Mouse (Mus musculus): ENCODE data around the gene Gpc5. TPM values are rescaled to one million over a fixed set of nuclear protein-coding genes. Genes with fewer than 3 reads are reported as not detected.

Gene Gpc5
- polyA plus RNA-seq, 1 experiment from 2014 or later, result 1.9 TPM

DNA sequence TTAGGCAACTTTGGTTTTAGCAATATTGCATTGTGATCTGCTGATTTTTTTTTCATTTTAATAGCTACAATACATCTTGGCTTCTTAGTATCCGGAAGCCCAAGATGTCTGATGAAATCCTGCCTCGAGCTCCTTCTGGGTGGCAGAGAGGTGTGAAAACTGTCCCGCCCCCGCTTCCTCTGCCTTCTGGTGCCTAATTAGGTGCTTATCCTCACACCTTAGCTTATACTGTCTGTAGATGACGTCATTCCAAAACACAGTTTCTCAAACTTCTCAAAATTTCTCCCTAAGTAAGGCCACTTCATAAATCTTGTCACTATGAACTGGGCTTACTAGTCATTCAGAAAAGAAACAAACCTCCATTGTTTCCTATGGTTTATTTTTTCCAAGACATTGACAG, 668.2 kb downstream of the Gpc5 start:
- H3K36me3 ChIP-seq (ENCODE audit: control insufficient read depth, insufficient read depth, low read length), result no peaks in the 10 kb centered on the region
- WGBS, result 58% methylated on average over 5 of the region's 5 CpGs
- ATAC-seq (peak; percentile 90), DNase-seq (ENCODE audit: low spot score) (peak; percentile 54)
- no peak overlapping the region for H3K4me3 ChIP-seq (ENCODE audit: low read depth, low read length)
- no peak overlapping the region for H3K9ac ChIP-seq (ENCODE audit: low read length)
- no peak overlapping the region for H3K27ac ChIP-seq (ENCODE audit: low read depth, low read length)
- no peaks in the 10 kb centered on the region for H3K27me3 ChIP-seq (replicated peaks; ENCODE audit: control insufficient read depth, insufficient read depth, low read length)
- no peaks in the 10 kb centered on the region for H3K9me3 ChIP-seq (replicated peaks; ENCODE audit: control insufficient read depth, low read length)
- H3K4me2 ChIP-seq (ENCODE audit: low read length), result no peak overlapping the region
- no peaks in the 10 kb centered on the region for H3K4me1 ChIP-seq (ENCODE audit: control insufficient read depth, insufficient read depth, low read length)

DNA sequence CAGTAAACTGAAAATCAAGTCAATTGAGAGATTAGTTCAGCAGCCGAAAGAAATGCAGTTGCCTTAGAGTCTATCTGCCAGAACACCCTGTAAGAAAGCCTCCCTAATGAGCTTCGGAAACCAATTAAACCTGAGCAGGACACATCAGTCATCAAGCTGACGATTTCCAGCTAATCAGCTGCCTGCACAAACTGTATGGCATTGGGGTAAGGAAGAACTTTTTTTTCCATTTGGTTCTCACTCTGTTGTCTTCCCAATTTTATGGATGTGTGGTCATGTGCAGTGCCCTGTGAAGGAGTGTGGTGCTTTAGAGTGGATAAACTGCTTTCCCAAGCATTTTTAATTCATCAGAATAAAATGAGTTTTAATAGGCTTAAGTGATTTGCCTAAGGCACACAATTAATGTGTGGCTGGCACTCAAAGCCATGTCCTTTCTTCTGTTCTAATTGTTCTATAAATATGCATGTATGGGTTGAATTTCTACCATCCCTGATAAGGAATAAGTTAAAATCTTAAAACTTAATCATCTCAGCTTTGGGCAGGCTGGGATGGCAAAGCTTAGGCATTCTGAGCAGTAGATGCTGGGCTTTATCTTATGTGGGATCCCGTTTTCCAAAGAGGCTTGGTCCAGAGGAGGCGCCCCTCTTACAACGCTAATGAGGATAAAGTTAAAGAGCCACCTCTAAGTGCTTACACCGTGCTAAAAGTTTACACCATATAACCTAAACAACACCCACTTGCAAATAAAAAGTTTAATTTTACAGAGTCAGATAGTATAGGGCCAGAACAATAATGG, 687.6 kb downstream of the Gpc5 start:
- Histone ChIP-seq H3K4me1 (ENCODE audit: control insufficient read depth, insufficient read depth, low read length) (peaks cover 5% of the 10 kb centered on the region; the same call in 1 of the 2 replicates), H3K36me3 (ENCODE audit: control insufficient read depth, insufficient read depth, low read length) (no peaks in the 10 kb centered on the region), H3K27ac (ENCODE audit: low read depth, low read length) (0 out of 2 replicates have a peak overlapping the region, but pooled peaks have one; percentile 15), H3K27me3 (replicated peaks; ENCODE audit: control insufficient read depth, insufficient read depth, low read length) (no peaks in the 10 kb centered on the region), H3K9ac (ENCODE audit: low read length) (no peak overlapping the region), H3K9me3 (replicated peaks; ENCODE audit: control insufficient read depth, low read length) (no peaks in the 10 kb centered on the region), H3K4me3 (ENCODE audit: low read depth, low read length) (no peak overlapping the region), H3K4me2 (ENCODE audit: low read length) (no peak overlapping the region)
- DNase-seq (ENCODE audit: low spot score), result peak; percentile 94
- ATAC-seq, result peak; percentile 96
- 9% methylated on average over 7 of the region's 7 CpGs for WGBS

DNA sequence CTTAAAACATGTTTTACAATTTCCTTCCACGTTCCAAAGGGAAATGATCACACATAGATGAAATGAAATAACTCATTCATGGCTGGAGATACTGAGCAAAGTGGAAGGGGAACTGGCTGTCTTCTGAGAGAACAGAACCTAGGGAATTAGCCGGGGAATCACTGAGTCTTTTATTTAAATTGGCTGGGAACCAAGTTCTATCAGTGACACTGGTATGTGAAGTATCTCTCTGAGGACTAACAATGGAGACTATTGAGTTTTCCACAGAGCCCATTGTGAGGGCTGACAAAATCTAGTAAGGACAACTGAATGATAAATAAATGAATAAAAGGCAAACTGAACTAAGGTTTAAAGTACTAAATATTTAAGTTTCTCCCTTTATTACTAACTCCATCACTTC, 712.7 kb downstream of the Gpc5 start:
- ATAC-seq (peak; percentile 58; the same call in 1 of the 2 replicates), DNase-seq (ENCODE audit: low spot score) (peak; percentile 53)
- H3K4me3 ChIP-seq (ENCODE audit: low read depth, low read length), result no peak overlapping the region
- H3K27ac ChIP-seq (ENCODE audit: low read depth, low read length), result no peak overlapping the region
- H3K27me3 ChIP-seq (replicated peaks; ENCODE audit: control insufficient read depth, insufficient read depth, low read length), result no peaks in the 10 kb centered on the region
- 6% methylated on average over 2 of the region's 2 CpGs for WGBS
- H3K36me3 ChIP-seq (ENCODE audit: control insufficient read depth, insufficient read depth, low read length), result no peaks in the 10 kb centered on the region
- no peak overlapping the region for H3K9ac ChIP-seq (ENCODE audit: low read length)
- 0 out of 2 replicates have a peak, but pooled peaks cover 6% of the 10 kb centered on the region for H3K4me1 ChIP-seq (ENCODE audit: control insufficient read depth, insufficient read depth, low read length)
- no peak overlapping the region for H3K4me2 ChIP-seq (ENCODE audit: low read length)
- no peaks in the 10 kb centered on the region for H3K9me3 ChIP-seq (replicated peaks; ENCODE audit: control insufficient read depth, low read length)

DNA sequence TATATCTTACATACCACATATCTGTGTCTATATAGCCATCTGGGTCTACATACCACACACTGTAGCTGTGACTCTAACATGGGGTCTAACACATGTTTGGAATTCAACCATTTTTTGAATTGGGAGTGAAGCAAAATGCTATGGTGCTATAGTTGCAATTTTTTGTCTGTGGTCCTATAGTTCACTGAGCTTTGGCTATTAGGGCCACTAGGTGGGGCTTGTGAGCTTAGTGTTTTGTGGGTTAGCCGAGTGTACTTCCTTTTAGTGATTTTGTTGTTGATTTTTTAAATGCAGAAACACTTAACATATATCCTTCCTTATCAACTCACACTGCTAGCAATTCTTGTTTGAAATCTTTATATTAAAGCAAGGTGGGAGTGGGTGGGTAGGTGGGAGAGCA, 727.0 kb downstream of the Gpc5 start:
- H3K4me2 ChIP-seq (ENCODE audit: low read length), result no peak overlapping the region
- H3K9ac ChIP-seq (ENCODE audit: low read length), result no peak overlapping the region
- no peaks in the 10 kb centered on the region for H3K9me3 ChIP-seq (replicated peaks; ENCODE audit: control insufficient read depth, low read length)
- 31% methylated on average over 1 of the region's 1 CpGs for WGBS
- H3K4me3 ChIP-seq (ENCODE audit: low read depth, low read length), result no peak overlapping the region
- H3K36me3 ChIP-seq (ENCODE audit: control insufficient read depth, insufficient read depth, low read length), result no peaks in the 10 kb centered on the region
- no peak overlapping the region for H3K27ac ChIP-seq (ENCODE audit: low read depth, low read length)
- DNase-seq (ENCODE audit: low spot score) (peak; percentile 60), ATAC-seq (peak; percentile 4; the same call in 1 of the 2 replicates)
- no peaks in the 10 kb centered on the region for H3K27me3 ChIP-seq (replicated peaks; ENCODE audit: control insufficient read depth, insufficient read depth, low read length)
- peaks cover 2% of the 10 kb centered on the region; the same call in 1 of the 2 replicates for H3K4me1 ChIP-seq (ENCODE audit: control insufficient read depth, insufficient read depth, low read length)

DNA sequence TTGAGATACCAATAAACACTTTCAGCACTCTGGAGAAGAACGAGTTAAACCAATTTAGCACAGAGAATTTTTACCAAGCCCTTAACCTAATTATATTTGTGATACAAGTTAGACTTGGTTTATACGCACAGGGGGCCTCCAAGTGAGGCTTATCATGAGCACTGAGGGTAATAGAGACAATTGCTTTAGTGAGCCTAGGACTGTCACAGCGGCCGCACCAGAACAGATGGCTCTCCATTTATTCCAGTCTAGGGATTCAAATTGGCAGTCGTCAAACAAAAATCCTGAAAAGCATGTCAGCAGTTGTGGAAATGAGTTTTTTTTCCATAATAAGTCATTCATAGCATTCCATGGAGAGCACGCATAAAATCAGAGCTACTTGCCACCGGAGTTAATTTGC, 729.6 kb downstream of the Gpc5 start:
- H3K4me3 ChIP-seq (ENCODE audit: low read depth, low read length), result no peak overlapping the region
- H3K4me1 ChIP-seq (ENCODE audit: control insufficient read depth, insufficient read depth, low read length), result peaks cover 2% of the 10 kb centered on the region; the same call in 1 of the 2 replicates
- no peaks in the 10 kb centered on the region for H3K27me3 ChIP-seq (replicated peaks; ENCODE audit: control insufficient read depth, insufficient read depth, low read length)
- no peak overlapping the region for H3K9ac ChIP-seq (ENCODE audit: low read length)
- 46% methylated on average over 7 of the region's 7 CpGs for whole genome bisulfite sequencing
- peak; percentile 79 for DNase-seq (ENCODE audit: low spot score)
- ATAC-seq, result peak; percentile 93
- H3K36me3 ChIP-seq (ENCODE audit: control insufficient read depth, insufficient read depth, low read length), result no peaks in the 10 kb centered on the region
- H3K27ac ChIP-seq (ENCODE audit: low read depth, low read length), result no peak overlapping the region
- H3K4me2 ChIP-seq (ENCODE audit: low read length), result no peak overlapping the region
- no peaks in the 10 kb centered on the region for H3K9me3 ChIP-seq (replicated peaks; ENCODE audit: control insufficient read depth, low read length)

DNA sequence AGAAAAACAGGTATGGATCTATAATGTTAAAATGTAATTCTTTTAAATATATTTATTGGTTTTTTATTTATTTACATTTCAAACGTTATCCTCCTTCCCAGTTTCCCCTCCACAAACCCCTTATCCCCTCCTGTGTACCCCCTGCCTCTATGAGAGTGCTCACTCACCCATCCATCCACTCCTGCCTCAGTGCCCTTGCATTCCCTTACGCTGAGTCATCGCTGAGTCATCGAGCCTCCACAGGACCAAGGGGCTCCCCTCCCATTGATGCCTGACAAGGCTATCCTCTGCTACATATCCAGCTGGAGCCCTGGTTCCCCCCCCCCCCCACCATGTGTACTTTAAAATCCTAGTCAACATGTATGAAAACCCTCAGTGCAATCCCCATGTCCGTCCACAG, 738.5 kb downstream of the Gpc5 start:
- no peaks in the 10 kb centered on the region for H3K27me3 ChIP-seq (replicated peaks; ENCODE audit: control insufficient read depth, insufficient read depth, low read length)
- DNase-seq (ENCODE audit: low spot score) (no peak), ATAC-seq (no peak)
- H3K36me3 ChIP-seq (ENCODE audit: control insufficient read depth, insufficient read depth, low read length), result no peaks in the 10 kb centered on the region
- no peaks in the 10 kb centered on the region for H3K4me1 ChIP-seq (ENCODE audit: control insufficient read depth, insufficient read depth, low read length)
- H3K9ac ChIP-seq (ENCODE audit: low read length), result no peak overlapping the region
- no peak overlapping the region for H3K27ac ChIP-seq (ENCODE audit: low read depth, low read length)
- 77% methylated on average over 5 of the region's 5 CpGs for WGBS
- no peaks in the 10 kb centered on the region for H3K9me3 ChIP-seq (replicated peaks; ENCODE audit: control insufficient read depth, low read length)
- H3K4me3 ChIP-seq (ENCODE audit: low read depth, low read length), result no peak overlapping the region
- H3K4me2 ChIP-seq (ENCODE audit: low read length), result no peak overlapping the region

DNA sequence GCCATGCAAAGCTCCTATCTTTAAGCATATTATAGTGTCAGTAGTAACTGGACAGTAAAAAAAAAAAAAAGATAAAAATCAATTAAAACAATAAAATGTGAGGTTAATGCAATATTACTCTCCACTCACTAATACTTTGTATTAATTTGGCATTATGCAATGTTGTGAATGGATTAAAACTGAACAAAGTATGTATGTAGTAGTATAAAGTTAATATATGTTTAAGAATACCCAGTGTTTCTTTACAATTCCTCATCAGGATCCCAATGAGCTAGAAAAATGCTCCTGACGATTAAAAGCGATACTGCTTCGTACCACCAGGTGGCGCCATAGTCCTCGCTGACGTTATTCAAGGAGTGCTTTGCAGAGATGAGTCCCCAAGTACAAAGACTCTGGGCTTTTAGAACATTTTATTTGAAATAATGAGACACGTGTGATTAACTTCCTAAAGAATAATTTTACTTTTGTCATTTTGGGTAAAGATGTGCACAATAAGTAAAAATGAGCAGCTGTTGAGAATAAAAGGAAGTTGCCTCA, 739.3 kb downstream of the Gpc5 start:
- H3K4me1 ChIP-seq (ENCODE audit: control insufficient read depth, insufficient read depth, low read length), result no peaks in the 10 kb centered on the region
- no peak overlapping the region for H3K4me2 ChIP-seq (ENCODE audit: low read length)
- H3K27me3 ChIP-seq (replicated peaks; ENCODE audit: control insufficient read depth, insufficient read depth, low read length), result no peaks in the 10 kb centered on the region
- no peak overlapping the region for H3K9ac ChIP-seq (ENCODE audit: low read length)
- H3K4me3 ChIP-seq (ENCODE audit: low read depth, low read length), result no peak overlapping the region
- H3K27ac ChIP-seq (ENCODE audit: low read depth, low read length), result no peak overlapping the region
- peak; percentile 75 for ATAC-seq
- peak; percentile 90 for DNase-seq (ENCODE audit: low spot score)
- H3K9me3 ChIP-seq (replicated peaks; ENCODE audit: control insufficient read depth, low read length), result no peaks in the 10 kb centered on the region
- under 1% methylated on average over 7 of the region's 7 CpGs for WGBS
- H3K36me3 ChIP-seq (ENCODE audit: control insufficient read depth, insufficient read depth, low read length), result no peaks in the 10 kb centered on the region

DNA sequence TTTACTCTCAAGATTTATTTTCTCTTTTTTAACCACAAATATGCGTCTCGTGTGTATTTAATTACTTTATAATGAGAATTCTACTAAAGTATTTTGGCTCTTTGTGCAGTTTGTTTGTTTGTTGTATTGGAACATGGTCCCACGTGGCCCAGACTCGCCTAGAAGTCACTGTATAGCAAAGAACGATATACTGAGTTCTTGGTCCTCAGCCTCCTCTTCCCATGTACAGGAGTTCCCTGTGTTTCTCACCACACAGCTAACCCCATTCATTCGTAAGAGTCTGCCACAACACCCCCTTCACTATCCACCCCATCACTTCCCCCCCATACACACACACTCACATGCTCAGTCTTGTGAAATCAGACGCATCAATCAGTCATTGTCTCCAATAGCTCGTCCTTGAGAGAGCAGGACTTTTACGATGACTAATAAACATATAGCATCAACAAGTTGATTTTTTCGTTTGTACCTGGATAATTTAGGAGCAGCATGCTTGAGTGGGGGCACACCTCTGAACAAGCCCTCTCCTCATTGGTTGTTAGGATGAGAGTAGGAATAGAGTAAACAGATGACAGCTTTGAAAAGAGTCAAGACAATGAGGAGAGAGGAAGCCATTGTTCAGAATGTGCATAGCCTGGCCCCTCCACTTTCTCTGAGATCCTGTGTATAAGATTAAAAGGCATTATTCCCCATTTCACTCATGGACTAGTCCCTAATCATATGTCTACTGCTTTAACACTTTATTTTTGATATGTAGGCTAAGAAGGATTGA, 740.0 kb downstream of the Gpc5 start:
- no peak overlapping the region for H3K9ac ChIP-seq (ENCODE audit: low read length)
- H3K4me2 ChIP-seq (ENCODE audit: low read length), result no peak overlapping the region
- H3K36me3 ChIP-seq (ENCODE audit: control insufficient read depth, insufficient read depth, low read length), result no peaks in the 10 kb centered on the region
- DNase-seq (ENCODE audit: low spot score) (no peak), ATAC-seq (peak; percentile 32; the same call in 1 of the 2 replicates)
- H3K27ac ChIP-seq (ENCODE audit: low read depth, low read length), result no peak overlapping the region
- no peak overlapping the region for H3K4me3 ChIP-seq (ENCODE audit: low read depth, low read length)
- no peaks in the 10 kb centered on the region for H3K4me1 ChIP-seq (ENCODE audit: control insufficient read depth, insufficient read depth, low read length)
- no peaks in the 10 kb centered on the region for H3K27me3 ChIP-seq (replicated peaks; ENCODE audit: control insufficient read depth, insufficient read depth, low read length)
- H3K9me3 ChIP-seq (replicated peaks; ENCODE audit: control insufficient read depth, low read length), result no peaks in the 10 kb centered on the region
- WGBS, result 79% methylated on average over 10 of the region's 10 CpGs
